Mouse (Mus musculus): ENCODE results near the gene Znrf1. TPM values are rescaled to one million over a fixed set of nuclear protein-coding genes. Genes with fewer than 3 reads are reported as not detected.

The Znrf1 gene
- total RNA-seq, 1 experiment: 38.4 TPM

GRCm38 (mm10) chr8:111590214-111590613, 54.3 kb downstream of the Znrf1 start:
- Histone ChIP-seq H3K27ac (ENCODE audit: insufficient read depth, low read depth, low read length, poor library complexity, severe bottlenecking) (no peak overlapping the region), H3K9me3 (ENCODE audit: control insufficient read depth, insufficient read depth, low read depth, low read length) (no peaks in the 10 kb centered on the region), H3K36me3 (ENCODE audit: control insufficient read depth, insufficient read depth, low read length, poor library complexity, severe bottlenecking) (no peaks in the 10 kb centered on the region), H3K9ac (ENCODE audit: insufficient read depth, low read depth, low read length, poor library complexity, severe bottlenecking) (no peak overlapping the region), H3K4me1 (ENCODE audit: control insufficient read depth in 2 of 2, insufficient read depth in 2 of 2, low read length in 2 of 2, poor library complexity in 1 of 2) (peaks cover 5 to 16% of the 10 kb centered on the region in 2 experiments), H3K4me3 (ENCODE audit: insufficient read depth in 1 of 2, low read depth in 1 of 2, low read length in 2 of 2, poor library complexity in 1 of 2, severe bottlenecking in 1 of 2) (no peak overlapping the region)
- no peak for TF ChIP-seq ZC3H11A (IDR thresholded peaks at IDR 0.05; ENCODE audit: borderline replicate concordance, low read depth, low read length)
- TF ChIP-seq ZNF384 (IDR thresholded peaks at IDR 0.05; ENCODE audit: low read depth, low read length): no peak
- no peak for TF ChIP-seq MAFK (IDR thresholded peaks at IDR 0.05; ENCODE audit: insufficient read depth, low read depth, low read length)
- TF ChIP-seq HCFC1 (IDR thresholded peaks at IDR 0.05; ENCODE audit: borderline replicate concordance, insufficient read depth, low read length): no peak
- TF ChIP-seq CHD2 (IDR thresholded peaks at IDR 0.05; ENCODE audit: low read depth, low read length): no peak
- in situ Hi-C loops (cut with MboI; ENCODE audit: low sequenced_read_pairs in 2 of 2, unreplicated experiment in 2 of 2): no loop called here
- DNase-seq (ENCODE audit: low read depth, low spot score): no peak

GRCm38 (mm10) chr8:111591176-111591575, 55.3 kb downstream of the Znrf1 start:
- Histone ChIP-seq H3K36me3 (ENCODE audit: control insufficient read depth, insufficient read depth, low read length, poor library complexity, severe bottlenecking) (no peaks in the 10 kb centered on the region), H3K9me3 (ENCODE audit: control insufficient read depth, insufficient read depth, low read depth, low read length) (no peaks in the 10 kb centered on the region), H3K27ac (ENCODE audit: insufficient read depth, low read depth, low read length, poor library complexity, severe bottlenecking) (no peak overlapping the region), H3K4me1 (ENCODE audit: control insufficient read depth in 2 of 2, insufficient read depth in 2 of 2, low read length in 2 of 2, poor library complexity in 1 of 2) (peaks cover 5 to 20% of the 10 kb centered on the region in 2 experiments), H3K9ac (ENCODE audit: insufficient read depth, low read depth, low read length, poor library complexity, severe bottlenecking) (no peak overlapping the region), H3K4me3 (ENCODE audit: insufficient read depth in 1 of 2, low read depth in 1 of 2, low read length in 2 of 2, poor library complexity in 1 of 2, severe bottlenecking in 1 of 2) (no peak overlapping the region)
- in situ Hi-C loops (cut with MboI; ENCODE audit: low sequenced_read_pairs in 2 of 2, unreplicated experiment in 2 of 2): no loop called here
- no peak for DNase-seq (ENCODE audit: low read depth, low spot score)
- TF ChIP-seq ZNF384 (IDR thresholded peaks at IDR 0.05; ENCODE audit: low read depth, low read length) (no peak), HCFC1 (IDR thresholded peaks at IDR 0.05; ENCODE audit: borderline replicate concordance, insufficient read depth, low read length) (no peak), ZC3H11A (IDR thresholded peaks at IDR 0.05; ENCODE audit: borderline replicate concordance, low read depth, low read length) (no peak), CHD2 (IDR thresholded peaks at IDR 0.05; ENCODE audit: low read depth, low read length) (no peak), MAFK (IDR thresholded peaks at IDR 0.05; ENCODE audit: insufficient read depth, low read depth, low read length) (no peak)

- Histone ChIP-seq H3K36me3 (ENCODE audit: control insufficient read depth, insufficient read depth, low read length, poor library complexity, severe bottlenecking) (no peaks in the 10 kb centered on the region), H3K9ac (ENCODE audit: insufficient read depth, low read depth, low read length, poor library complexity, severe bottlenecking) (no peak overlapping the region), H3K4me1 (ENCODE audit: control insufficient read depth in 2 of 2, insufficient read depth in 2 of 2, low read length in 2 of 2, poor library complexity in 1 of 2) (peaks cover 5 to 22% of the 10 kb centered on the region in 2 experiments), H3K27ac (ENCODE audit: insufficient read depth, low read depth, low read length, poor library complexity, severe bottlenecking) (no peak overlapping the region), H3K9me3 (ENCODE audit: control insufficient read depth, insufficient read depth, low read depth, low read length) (no peaks in the 10 kb centered on the region), H3K4me3 (ENCODE audit: insufficient read depth in 1 of 2, low read depth in 1 of 2, low read length in 2 of 2, poor library complexity in 1 of 2, severe bottlenecking in 1 of 2) (no peak overlapping the region)
- DNase-seq (ENCODE audit: low read depth, low spot score): no peak
- TF ChIP-seq ZC3H11A (IDR thresholded peaks at IDR 0.05; ENCODE audit: borderline replicate concordance, low read depth, low read length) (no peak), CHD2 (IDR thresholded peaks at IDR 0.05; ENCODE audit: low read depth, low read length) (no peak), HCFC1 (IDR thresholded peaks at IDR 0.05; ENCODE audit: borderline replicate concordance, insufficient read depth, low read length) (no peak)
- in situ Hi-C loops (cut with MboI; ENCODE audit: low sequenced_read_pairs in 2 of 2, unreplicated experiment in 2 of 2): no loop called here
Observed at GRCm38 (mm10) chr8:111592390-111592910, 56.6 kb downstream of the Znrf1 start.

- Histone ChIP-seq H3K4me1 (ENCODE audit: control insufficient read depth in 2 of 2, insufficient read depth in 2 of 2, low read length in 2 of 2, poor library complexity in 1 of 2) (peaks cover 5 to 19% of the 10 kb centered on the region in 2 experiments), H3K27ac (ENCODE audit: insufficient read depth, low read depth, low read length, poor library complexity, severe bottlenecking) (no peak overlapping the region), H3K9me3 (ENCODE audit: control insufficient read depth, insufficient read depth, low read depth, low read length) (no peaks in the 10 kb centered on the region), H3K9ac (ENCODE audit: insufficient read depth, low read depth, low read length, poor library complexity, severe bottlenecking) (no peak overlapping the region), H3K4me3 (ENCODE audit: insufficient read depth in 1 of 2, low read depth in 1 of 2, low read length in 2 of 2, poor library complexity in 1 of 2, severe bottlenecking in 1 of 2) (no peak overlapping the region), H3K36me3 (ENCODE audit: control insufficient read depth, insufficient read depth, low read length, poor library complexity, severe bottlenecking) (no peaks in the 10 kb centered on the region)
- in situ Hi-C loops (cut with MboI; ENCODE audit: low sequenced_read_pairs in 2 of 2, unreplicated experiment in 2 of 2): no loop called here
- DNase-seq (ENCODE audit: low read depth, low spot score): no peak
- TF ChIP-seq ZNF384 (IDR thresholded peaks at IDR 0.05; ENCODE audit: low read depth, low read length) (no peak), CHD2 (IDR thresholded peaks at IDR 0.05; ENCODE audit: low read depth, low read length) (no peak), MAFK (IDR thresholded peaks at IDR 0.05; ENCODE audit: insufficient read depth, low read depth, low read length) (no peak), HCFC1 (IDR thresholded peaks at IDR 0.05; ENCODE audit: borderline replicate concordance, insufficient read depth, low read length) (no peak), ZC3H11A (IDR thresholded peaks at IDR 0.05; ENCODE audit: borderline replicate concordance, low read depth, low read length) (no peak)
Observed at GRCm38 (mm10) chr8:111594044-111594840, 58.3 kb downstream of the Znrf1 start.
